Mouse (Mus musculus) forebrain, embryonic 11.5 days (tissue): ENCODE data around the gene Sik3. TPM values are rescaled to one million over a fixed set of nuclear protein-coding genes. Genes with fewer than 3 reads are reported as not detected.

ENCODE experiments used
- ATAC-seq: fragments of 200-750 bp; cut with Nextera tagmentation; replicated peaks from 2 replicates; pipeline ENCODE4 v1.8.0; 2017; ENCODE audit warnings: moderate TSS enrichment; ENCODE audit not compliant: low FRiP score
- DNase-seq: peaks from one replicate; pipeline ENCODE4 v3.0.0-alpha.2; 2017; ENCODE audit warnings: low spot score
- H3K27ac ChIP-seq: fragments of 300-500 bp; sonication (generic); 2 replicates; pipeline ENCODE4 v1.5.1; 2014; ENCODE audit warnings: low read depth, low read length
- H3K27me3 ChIP-seq: fragments of 300-500 bp; sonication (generic); 2 replicates; pipeline ENCODE4 v1.6.1; 2014; ENCODE audit warnings: mild to moderate bottlenecking, low read length, mixed read lengths; ENCODE audit not compliant: control insufficient read depth, insufficient read depth
- H3K36me3 ChIP-seq: fragments of 300-500 bp; sonication (generic); 2 replicates; pipeline ENCODE4 v1.6.1; 2014; ENCODE audit warnings: mild to moderate bottlenecking, low read length, moderate library complexity, mixed read lengths; ENCODE audit not compliant: control insufficient read depth, insufficient read depth
- H3K4me1 ChIP-seq: fragments of 300-500 bp; sonication (generic); replicated peaks from 2 replicates; pipeline ENCODE4 v1.6.1; 2014; ENCODE audit warnings: low read length, mixed read lengths; ENCODE audit not compliant: control insufficient read depth, insufficient read depth
- H3K4me2 ChIP-seq: fragments of 300-500 bp; sonication (generic); 2 replicates; pipeline ENCODE4 v1.6.1; 2014; ENCODE audit warnings: low read depth, mild to moderate bottlenecking, low read length, moderate library complexity, mixed read lengths; ENCODE audit not compliant: severe bottlenecking
- H3K4me3 ChIP-seq: fragments of 300-500 bp; sonication (generic); 2 replicates; pipeline ENCODE4 v1.5.1; 2014; ENCODE audit warnings: low read depth, low read length
- H3K9ac ChIP-seq: fragments of 300-500 bp; sonication (generic); 2 replicates; pipeline ENCODE4 v1.6.1; 2014; ENCODE audit warnings: low read length
- H3K9me3 ChIP-seq: fragments of 300-500 bp; sonication (generic); 2 replicates; pipeline ENCODE4 v1.6.1; 2016; ENCODE audit warnings: low read length, mixed read lengths; ENCODE audit not compliant: control insufficient read depth
- WGBS: fragments of 180-500 bp; shearing (Covaris S2); extraction: QIAGEN DNeasy Blood & Tissue Kit; methylation state at CpG from one replicate; pipeline ENCODE4 v1.1.7; 2014; 5-methylcytosine and 5-hydroxymethylcytosine counted together
- polyA plus RNA-seq: library from polyadenylated mRNA; unstranded; fragments of >200 nt; fragmentation: Nextera tagmentation; extraction: Ambion mirVana; gene quantifications from 2 replicates; pipeline ENCODE4 v1.2.1, GENCODE M21; 2014

The Sik3 gene
- polyA plus RNA-seq, 1 experiment from 2014 or later, result 11.3 TPM

DNA sequence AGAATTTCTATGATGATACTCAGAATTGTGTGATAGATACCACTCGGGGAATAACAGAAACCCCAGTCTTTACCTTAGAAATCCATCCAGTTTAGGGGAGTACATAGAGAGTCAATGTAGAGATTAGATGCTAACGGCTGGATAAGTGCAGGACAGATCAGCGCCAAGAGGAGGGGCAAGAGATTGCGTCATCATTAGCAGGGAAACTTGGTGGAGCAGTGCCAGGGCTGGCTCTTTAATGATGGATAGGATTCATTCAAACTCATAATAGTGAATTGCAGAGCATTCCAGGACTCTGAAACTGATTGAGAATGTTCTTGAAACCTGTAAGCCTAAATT is 27.4 kb upstream of the Sik3 start:
- Histone ChIP-seq H3K9me3 (no peaks in the 10 kb centered on the region), H3K4me3 (peak overlapping the region; percentile 98), H3K9ac (peak overlapping the region; percentile 98), H3K27ac (peak overlapping the region; percentile 91), H3K4me2 (peak overlapping the region; percentile 95), H3K27me3 (no peaks in the 10 kb centered on the region), H3K36me3 (no peaks in the 10 kb centered on the region; the same call in 1 of the 2 replicates), H3K4me1 (peaks cover 2% of the 10 kb centered on the region; the same call in 1 of the 2 replicates)
- WGBS, result under 1% methylated on average over 4 of the region's 4 CpGs
- peak; percentile 58 for DNase-seq
- ATAC-seq, result peak; percentile 72

DNA sequence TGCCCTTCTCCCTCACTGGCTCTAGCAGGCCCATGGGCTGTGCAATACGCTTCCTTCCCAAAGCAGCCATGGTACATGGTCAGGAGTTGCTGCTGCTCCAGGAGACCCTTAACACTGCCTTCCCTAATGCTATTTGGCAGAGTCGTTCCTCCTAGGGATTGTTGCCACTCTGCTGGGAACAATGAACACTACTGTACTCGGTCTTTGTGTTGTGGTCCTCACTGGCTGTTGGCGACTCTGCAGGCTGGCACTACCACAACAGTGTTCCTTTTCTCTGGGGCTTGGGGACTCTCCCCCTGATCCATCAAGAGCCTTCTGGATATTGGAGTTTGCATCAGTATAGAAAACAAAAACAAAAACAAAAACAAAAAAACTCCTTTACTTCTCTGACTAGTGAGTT is 13.6 kb upstream of the Sik3 start:
- no peaks in the 10 kb centered on the region for H3K4me1 ChIP-seq
- H3K4me2 ChIP-seq, result no peak overlapping the region
- H3K4me3 ChIP-seq, result no peak overlapping the region
- 71% methylated on average over 4 of the region's 4 CpGs for WGBS
- H3K36me3 ChIP-seq, result no peaks in the 10 kb centered on the region
- no peaks in the 10 kb centered on the region for H3K9me3 ChIP-seq
- DNase-seq (no peak), ATAC-seq (no peak)
- H3K27ac ChIP-seq, result no peak overlapping the region
- no peaks in the 10 kb centered on the region for H3K27me3 ChIP-seq
- no peak overlapping the region for H3K9ac ChIP-seq

DNA sequence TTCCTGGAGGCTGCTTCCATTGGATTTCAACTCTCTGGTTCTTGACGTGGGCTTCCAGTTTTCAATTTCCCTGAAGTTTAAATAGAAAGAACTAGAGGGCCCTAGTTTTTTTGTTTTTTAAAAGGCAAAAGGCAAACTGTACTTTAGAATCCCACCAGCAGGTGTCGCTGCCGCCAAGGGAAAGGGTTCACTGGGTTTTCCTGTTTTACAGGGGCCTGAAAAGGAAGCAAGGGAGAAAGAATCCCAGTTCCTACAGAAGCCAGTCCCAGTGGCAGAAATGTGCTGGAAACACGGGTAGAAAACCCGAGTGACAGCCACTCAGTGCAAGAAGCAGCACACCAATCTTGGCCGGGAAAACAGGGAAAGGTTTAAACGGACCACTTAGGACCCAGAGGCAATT is 8.9 kb upstream of the Sik3 start:
- H3K4me2 ChIP-seq, result no peak overlapping the region
- DNase-seq, result peak; percentile 88
- no peak overlapping the region for H3K4me3 ChIP-seq
- no peaks in the 10 kb centered on the region for H3K4me1 ChIP-seq
- H3K9ac ChIP-seq, result no peak overlapping the region
- no peaks in the 10 kb centered on the region for H3K36me3 ChIP-seq
- H3K9me3 ChIP-seq, result no peaks in the 10 kb centered on the region
- no peak for ATAC-seq
- no peaks in the 10 kb centered on the region for H3K27me3 ChIP-seq
- H3K27ac ChIP-seq, result no peak overlapping the region
- 11% methylated on average over 7 of the region's 7 CpGs for WGBS

DNA sequence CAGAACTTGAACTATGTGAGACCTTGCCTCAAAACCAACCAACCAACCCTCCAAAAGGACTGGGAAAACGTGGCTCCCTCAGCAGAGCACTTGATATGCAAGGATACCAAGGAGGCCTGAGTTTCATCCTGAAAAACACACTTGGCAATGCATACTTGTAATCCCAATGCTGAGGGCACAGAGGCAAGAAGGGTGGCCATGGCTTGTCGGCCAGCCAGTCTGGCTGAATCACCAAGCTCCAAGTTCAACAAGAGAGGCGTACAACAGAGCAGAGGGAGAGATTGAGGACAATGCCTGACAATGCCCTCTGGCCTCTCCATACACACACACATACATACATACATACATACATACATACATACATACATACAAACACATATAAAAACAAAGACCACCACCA is 8.1 kb upstream of the Sik3 start:
- H3K4me3 ChIP-seq, result no peak overlapping the region
- no peaks in the 10 kb centered on the region for H3K27me3 ChIP-seq
- no peak for DNase-seq
- ATAC-seq, result no peak
- no peaks in the 10 kb centered on the region for H3K36me3 ChIP-seq
- H3K9ac ChIP-seq, result no peak overlapping the region
- H3K9me3 ChIP-seq, result no peaks in the 10 kb centered on the region
- H3K4me1 ChIP-seq, result no peaks in the 10 kb centered on the region
- H3K4me2 ChIP-seq, result no peak overlapping the region
- WGBS, result 67% methylated on average over 3 of the region's 3 CpGs
- no peak overlapping the region for H3K27ac ChIP-seq

DNA sequence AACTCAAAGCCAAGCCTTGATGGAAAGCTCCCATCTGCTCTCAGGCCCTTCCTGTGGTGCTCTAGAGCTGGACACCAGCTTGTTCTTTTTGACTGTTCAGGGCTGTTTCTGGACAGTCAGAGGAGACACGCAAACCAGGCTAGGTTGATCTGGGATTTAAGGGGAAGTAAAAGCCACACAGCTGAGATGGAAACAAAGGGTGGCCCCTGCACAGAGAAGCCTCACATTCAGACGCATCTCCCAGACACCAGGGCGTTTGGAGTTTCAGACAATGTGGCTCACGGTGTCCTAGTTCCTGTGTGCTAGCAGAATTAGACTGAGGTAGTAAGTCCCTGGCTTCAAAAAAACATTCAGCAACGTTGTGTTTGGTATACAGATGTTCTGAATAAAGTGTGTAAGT is 6.4 kb upstream of the Sik3 start:
- Histone ChIP-seq H3K4me3 (no peak overlapping the region), H3K4me1 (0 out of 2 replicates have a peak, but pooled peaks cover 2% of the 10 kb centered on the region), H3K4me2 (no peak overlapping the region), H3K9ac (no peak overlapping the region), H3K9me3 (no peaks in the 10 kb centered on the region), H3K27ac (no peak overlapping the region), H3K27me3 (no peaks in the 10 kb centered on the region), H3K36me3 (no peaks in the 10 kb centered on the region)
- DNase-seq (no peak), ATAC-seq (no peak)
- 58% methylated on average over 5 of the region's 5 CpGs for WGBS

DNA sequence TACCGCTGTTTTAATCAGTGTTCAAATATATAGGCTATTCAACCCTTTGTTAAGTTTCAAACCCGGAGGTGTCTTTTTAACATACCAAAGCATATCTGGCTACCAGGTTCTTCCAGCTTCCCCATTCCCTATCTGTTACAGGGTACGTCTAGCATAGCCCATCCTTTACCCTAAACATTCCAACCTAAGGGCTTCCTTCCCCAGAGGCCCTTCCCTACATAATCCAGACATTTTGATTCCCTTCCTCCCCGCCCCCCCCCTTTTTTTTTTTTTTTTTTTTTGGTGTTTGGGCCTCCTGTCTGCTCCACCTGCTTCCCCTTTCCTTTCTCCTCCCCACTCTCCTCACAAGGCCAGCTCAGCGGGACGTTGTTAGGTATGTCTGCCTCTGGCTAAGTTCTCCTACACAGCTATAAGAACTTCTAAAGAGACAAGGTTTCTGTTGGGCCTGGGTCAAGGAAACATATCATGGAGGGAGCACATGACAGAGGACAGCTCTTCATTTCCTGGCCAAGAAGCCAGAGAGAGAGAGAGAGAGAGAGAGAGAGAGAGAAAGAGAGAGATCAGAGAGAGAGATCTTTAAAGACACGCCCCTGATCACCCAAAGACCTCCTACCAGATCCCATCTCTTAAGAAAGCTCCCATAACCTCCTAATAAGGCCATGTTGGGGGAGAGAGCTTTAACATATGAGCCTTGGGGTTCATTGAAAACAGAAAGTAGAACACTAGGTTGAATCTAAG is 3.5 kb upstream of the Sik3 start:
- Histone ChIP-seq H3K9me3 (no peaks in the 10 kb centered on the region), H3K4me3 (no peak overlapping the region), H3K4me1 (peaks cover 4% of the 10 kb centered on the region), H3K4me2 (no peak overlapping the region), H3K27ac (no peak overlapping the region), H3K9ac (no peak overlapping the region), H3K36me3 (no peaks in the 10 kb centered on the region), H3K27me3 (no peaks in the 10 kb centered on the region)
- ATAC-seq, result no peak
- 81% methylated on average over 6 of the region's 7 CpGs for WGBS
- no peak for DNase-seq

DNA sequence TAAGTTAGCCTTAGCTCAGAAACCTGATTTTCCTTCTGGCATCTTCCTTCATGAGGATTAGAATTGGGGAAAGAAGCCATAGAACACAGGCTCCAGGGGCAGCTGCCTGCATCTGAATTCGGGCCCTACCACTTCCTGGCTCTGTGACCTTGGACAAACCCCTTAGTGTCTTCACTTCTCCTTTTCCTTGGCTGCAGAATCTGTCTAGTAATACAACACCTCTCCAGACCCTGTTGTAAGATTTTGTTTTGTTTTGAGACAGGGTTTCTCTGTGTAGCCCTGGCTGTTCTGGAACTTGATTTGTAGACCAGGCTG is 3.0 kb upstream of the Sik3 start:
- WGBS, result 68% methylated on average over 1 of the region's 1 CpGs

DNA sequence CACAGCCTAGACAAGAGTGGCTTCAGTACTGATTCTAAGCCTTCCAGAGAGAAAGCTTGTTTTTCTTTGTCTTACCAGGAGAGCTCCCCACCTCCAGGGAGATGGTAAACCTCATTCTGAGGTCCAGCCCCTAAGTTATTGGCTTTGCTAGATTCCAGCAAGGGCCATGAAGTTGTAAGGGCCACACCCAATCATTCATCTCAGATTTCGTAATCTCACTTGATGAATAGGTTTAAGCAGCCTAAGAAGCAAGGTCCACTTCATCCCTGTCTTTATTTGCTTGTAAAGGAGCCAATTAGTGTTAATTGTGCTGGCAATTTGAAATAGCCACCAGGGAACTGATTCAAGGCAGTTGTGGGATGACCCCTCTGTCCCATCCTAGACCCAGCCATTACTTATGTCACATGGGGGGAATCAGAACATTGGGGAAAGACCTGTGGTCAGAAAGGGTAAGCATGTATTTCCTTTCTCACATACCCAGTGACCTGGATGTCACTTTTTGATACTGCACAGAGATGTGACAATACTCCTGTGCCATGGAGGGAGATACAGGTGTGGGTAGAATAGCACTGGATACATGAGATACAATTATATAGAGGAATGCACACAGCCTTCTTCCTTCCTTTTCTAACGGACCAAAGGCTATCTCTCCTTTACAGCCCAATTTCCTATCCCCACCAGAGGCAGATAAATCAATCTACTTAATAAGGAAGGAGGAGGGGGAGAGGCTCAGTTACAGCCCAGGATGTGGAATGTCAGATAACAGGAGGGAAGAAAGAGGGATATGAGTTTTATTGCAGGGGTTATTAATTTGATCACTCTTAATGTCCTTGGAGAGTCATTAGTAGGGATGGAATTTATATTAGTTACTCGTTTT is 1.3 kb upstream of the Sik3 start:
- Histone ChIP-seq H3K4me3 (peak overlapping the region; percentile 97; the same call in 1 of the 2 replicates), H3K36me3 (no peaks in the 10 kb centered on the region), H3K9me3 (no peaks in the 10 kb centered on the region), H3K4me1 (peaks cover 20% of the 10 kb centered on the region), H3K4me2 (peak overlapping the region; percentile 73), H3K27me3 (no peaks in the 10 kb centered on the region), H3K27ac (no peak overlapping the region), H3K9ac (no peak overlapping the region; the same call in 1 of the 2 replicates)
- 61% methylated on average over 3 of the region's 3 CpGs for WGBS
- DNase-seq, result no peak
- no peak for ATAC-seq

More for the DNA sequence above, 3.0 kb upstream of the Sik3 start:
- DNase-seq (no peak), ATAC-seq (no peak)
- Histone ChIP-seq H3K4me3 (no peak overlapping the region), H3K9me3 (no peaks in the 10 kb centered on the region), H3K4me2 (no peak overlapping the region), H3K9ac (no peak overlapping the region), H3K36me3 (no peaks in the 10 kb centered on the region), H3K27ac (no peak overlapping the region), H3K4me1 (peaks cover 8% of the 10 kb centered on the region), H3K27me3 (no peaks in the 10 kb centered on the region)
